Mouse (Mus musculus) liver, embryonic 11.5 days (tissue): ENCODE data around the gene Hist1h2an. TPM values are rescaled to one million over a fixed set of nuclear protein-coding genes. Genes with fewer than 3 reads are reported as not detected.
"Not testable (repeated sequence)": the region's sequence is repeated elsewhere in the genome, so short reads cannot be mapped to it uniquely, and the experiment has no call there.

ENCODE experiments used
- ATAC-seq: fragments of 200-750 bp; cut with Nextera tagmentation; replicated peaks from 2 replicates; pipeline ENCODE4 v1.8.0; 2017; ENCODE audit warnings: moderate number of reproducible peaks, mild to moderate bottlenecking, moderate TSS enrichment, moderate library complexity; ENCODE audit not compliant: low FRiP score
- DNase-seq: peaks from one replicate; pipeline ENCODE4 v3.0.0-alpha.2; 2017; ENCODE audit warnings: low spot score
- H3K27ac ChIP-seq: fragments of 300-500 bp; sonication (generic); 2 replicates; pipeline ENCODE4 v1.5.1; 2014; ENCODE audit warnings: mild to moderate bottlenecking, low read depth, low read length, control low read depth
- H3K27me3 ChIP-seq: fragments of 300-500 bp; sonication (generic); replicated peaks from 2 replicates; pipeline ENCODE4 v1.6.1; 2014; ENCODE audit warnings: low read length, mixed read lengths; ENCODE audit not compliant: control insufficient read depth, insufficient read depth
- H3K36me3 ChIP-seq: fragments of 300-500 bp; sonication (generic); 2 replicates; pipeline ENCODE4 v1.6.1; 2014; ENCODE audit warnings: mild to moderate bottlenecking, low read length, moderate library complexity, mixed read lengths; ENCODE audit not compliant: control insufficient read depth, insufficient read depth
- H3K4me1 ChIP-seq: fragments of 300-500 bp; sonication (generic); replicated peaks from 2 replicates; pipeline ENCODE4 v1.6.1; 2014; ENCODE audit warnings: low read length, mixed read lengths; ENCODE audit not compliant: control insufficient read depth, insufficient read depth
- H3K4me2 ChIP-seq: fragments of 300-500 bp; sonication (generic); 2 replicates; pipeline ENCODE4 v1.6.1; 2014; ENCODE audit warnings: mild to moderate bottlenecking, control low read depth, moderate library complexity
- H3K4me3 ChIP-seq: fragments of 300-500 bp; sonication (generic); 2 replicates; pipeline ENCODE4 v1.5.1; 2014; ENCODE audit warnings: low read depth, low read length, control low read depth
- H3K9ac ChIP-seq: fragments of 300-500 bp; sonication (generic); 2 replicates; pipeline ENCODE4 v1.6.1; 2014; ENCODE audit warnings: low read depth, low read length, control low read depth
- H3K9me3 ChIP-seq: fragments of 300-500 bp; sonication (generic); 2 replicates; pipeline ENCODE4 v1.6.1; 2016; ENCODE audit warnings: low read length, inconsistent platforms, mixed read lengths; ENCODE audit not compliant: control insufficient read depth
- WGBS: fragments of 180-500 bp; shearing (Covaris S2); extraction: QIAGEN DNeasy Blood & Tissue Kit; methylation state at CpG from one replicate; pipeline ENCODE4 v1.1.7; 2014; 5-methylcytosine and 5-hydroxymethylcytosine counted together
- microRNA-seq: library from miRNA; unstranded; fragments of <30 nt; microRNA quantifications from one replicate; pipeline ENCODE4, GENCODE M21; 2017; ENCODE audit warnings: borderline number of aligned reads
- polyA plus RNA-seq: library from polyadenylated mRNA; unstranded; fragments of >200 nt; fragmentation: Nextera tagmentation; extraction: Ambion mirVana; gene quantifications from 2 replicates; pipeline ENCODE4 v1.2.1, GENCODE M21; 2014

Hist1h2an gene
- polyA plus RNA-seq, 1 experiment from 2014 or later, result 12.6 TPM

DNA sequence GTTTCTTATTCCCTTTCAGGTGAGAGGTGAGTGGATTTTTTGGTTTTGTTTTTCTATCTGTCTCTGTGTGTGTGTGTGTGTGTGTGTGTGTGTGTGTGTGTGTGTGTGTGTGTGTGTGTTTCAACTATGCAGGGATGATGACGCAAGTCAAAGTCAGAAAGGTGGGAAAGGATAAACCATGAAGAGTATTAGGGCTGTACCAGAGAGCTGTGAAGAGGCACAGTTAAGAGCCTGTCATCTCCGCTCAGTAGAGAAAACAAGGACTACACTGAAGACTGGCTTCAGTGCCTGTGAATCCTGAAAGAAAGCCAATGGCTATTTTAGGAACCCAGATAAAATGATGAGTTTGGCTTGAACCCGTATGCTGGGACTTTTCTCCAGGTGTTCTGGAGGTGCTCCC, 35.2 kb downstream of the Hist1h2an start:
- H3K4me3 ChIP-seq, result peak overlapping the region; percentile 41
- H3K9me3 ChIP-seq, result no peaks in the 10 kb centered on the region
- peaks cover 11% of the 10 kb centered on the region for H3K4me1 ChIP-seq
- DNase-seq, result no peak
- no peaks in the 10 kb centered on the region for H3K36me3 ChIP-seq
- ATAC-seq, result no peak
- peak overlapping the region; percentile 61; the same call in 1 of the 2 replicates for H3K4me2 ChIP-seq
- 53% methylated on average over 3 of the region's 3 CpGs for WGBS
- H3K9ac ChIP-seq, result peak overlapping the region; percentile 66
- H3K27me3 ChIP-seq, result no peaks in the 10 kb centered on the region
- H3K27ac ChIP-seq, result peak overlapping the region; percentile 97

DNA sequence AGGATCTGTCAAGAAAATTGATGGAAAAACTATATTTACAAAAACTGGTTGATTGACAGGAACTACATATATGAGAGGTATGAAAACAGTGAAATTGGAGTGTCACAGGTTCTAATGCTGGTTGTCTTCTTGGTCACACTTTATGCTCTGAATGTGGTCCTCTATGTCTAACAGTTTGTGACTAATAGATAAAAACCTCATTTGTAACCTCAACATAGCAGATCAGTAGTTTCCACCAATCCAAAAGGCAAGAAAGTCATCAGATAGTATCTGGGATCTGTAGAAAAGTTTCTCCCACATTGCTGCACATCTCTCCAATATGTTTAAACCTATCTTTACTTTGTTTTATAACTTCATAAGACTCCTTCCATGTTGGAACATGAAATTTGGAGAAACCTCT, 35.6 kb downstream of the Hist1h2an start:
- H3K27ac ChIP-seq, result peak overlapping the region; percentile 97
- H3K36me3 ChIP-seq, result no peaks in the 10 kb centered on the region
- H3K9ac ChIP-seq, result peak overlapping the region; percentile 66
- no peak overlapping the region for H3K4me3 ChIP-seq
- peaks cover 11% of the 10 kb centered on the region for H3K4me1 ChIP-seq
- peak overlapping the region; percentile 22; the same call in 1 of the 2 replicates for H3K4me2 ChIP-seq
- no peaks in the 10 kb centered on the region for H3K27me3 ChIP-seq
- H3K9me3 ChIP-seq, result no peaks in the 10 kb centered on the region
- ATAC-seq (no peak), DNase-seq (no peak)

DNA sequence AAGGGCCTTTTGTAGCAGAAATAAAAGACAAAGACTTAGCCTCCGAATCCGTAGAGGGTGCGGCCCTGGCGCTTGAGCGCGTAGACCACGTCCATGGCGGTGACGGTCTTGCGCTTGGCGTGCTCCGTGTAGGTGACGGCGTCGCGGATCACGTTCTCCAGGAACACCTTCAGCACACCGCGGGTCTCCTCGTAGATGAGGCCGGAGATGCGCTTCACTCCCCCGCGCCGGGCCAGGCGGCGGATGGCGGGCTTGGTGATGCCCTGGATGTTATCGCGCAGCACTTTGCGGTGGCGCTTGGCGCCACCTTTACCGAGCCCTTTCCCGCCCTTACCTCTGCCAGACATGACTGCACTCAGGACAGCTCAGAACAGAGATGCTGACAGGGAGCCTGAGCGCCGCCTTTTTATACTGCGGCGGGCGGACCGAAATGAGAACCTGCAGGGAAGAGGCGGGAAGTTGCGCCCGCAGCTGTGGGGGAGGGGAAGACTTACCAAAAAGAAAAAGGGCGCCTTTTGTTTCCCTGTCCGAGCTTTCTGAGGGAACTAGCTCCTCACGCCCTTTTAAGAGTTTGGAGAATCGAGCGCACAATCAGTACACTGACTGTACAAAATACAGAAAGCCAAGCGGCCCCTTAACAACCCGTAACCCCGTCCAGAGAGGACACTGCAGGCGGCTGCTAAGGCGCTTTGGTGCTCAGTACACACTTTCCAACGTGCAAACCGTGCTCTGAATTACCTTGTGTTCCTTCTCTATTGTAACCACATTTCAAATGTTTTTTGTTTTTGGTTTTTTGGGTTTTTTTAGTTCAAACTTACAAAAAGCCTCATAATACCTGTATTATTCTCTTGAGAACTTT, 36.6 kb downstream of the Hist1h2an start, which contains the start of gene Hist1h4k:
TSS of gene Hist1h4k (minus strand) at position 347 of the 859 bp plus-strand sequence.
- WGBS, result under 1% methylated on average over 45 of the region's 56 CpGs
- H3K36me3 ChIP-seq, H3K9me3 ChIP-seq, H3K27me3 ChIP-seq: not testable (repeated sequence)
- Histone ChIP-seq H3K9ac (peak within 1 kb of the TSS; percentile 81), H3K4me1 (peaks cover 11% of the 10 kb centered on the region), H3K4me2 (peak within 1 kb of the TSS; percentile 83), H3K27ac (peak within 1 kb of the TSS; percentile 97), H3K4me3 (peak within 1 kb of the TSS; percentile 58)
- DNase-seq, result peak; percentile 98
- ATAC-seq, result peak; percentile 71

DNA sequence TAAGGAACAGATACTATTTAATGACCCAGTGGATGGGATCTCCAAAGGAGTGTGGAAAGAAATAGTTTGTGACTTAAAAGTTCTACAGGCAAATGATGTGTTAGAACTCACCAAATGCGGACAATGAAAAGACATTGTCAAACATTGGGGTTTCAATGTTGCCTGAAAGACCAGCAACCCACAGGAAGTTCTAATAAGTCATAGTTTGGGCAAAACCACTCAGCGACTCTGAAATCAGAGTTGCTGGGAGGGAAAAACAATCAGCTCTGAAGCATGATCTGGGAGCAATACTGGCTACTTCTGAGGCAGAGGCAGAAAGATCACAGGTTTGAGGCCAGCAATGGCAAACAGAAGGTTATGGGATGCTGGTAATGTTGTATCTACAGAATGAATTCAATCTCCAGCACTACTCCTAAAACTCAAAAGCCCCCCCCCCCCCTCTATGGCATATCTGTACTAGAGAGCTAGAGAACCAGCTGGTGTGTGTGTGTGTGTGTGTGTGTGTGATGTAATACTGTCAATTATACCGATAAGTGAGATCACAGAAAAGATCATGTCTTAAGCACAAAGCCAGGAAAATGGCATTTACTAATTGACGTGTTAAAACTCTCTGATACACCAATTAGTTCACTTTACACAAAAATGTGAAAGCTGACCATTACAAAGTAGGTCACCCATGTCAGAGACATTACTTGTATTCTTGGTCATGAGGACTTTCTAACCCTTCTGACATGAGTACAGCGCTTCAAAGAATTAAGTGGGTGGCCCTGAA, 37.4 kb downstream of the Hist1h2an start:
- peak; percentile 57 for DNase-seq
- Histone ChIP-seq H3K4me2 (peak overlapping the region; percentile 83), H3K27me3 (no peaks in the 10 kb centered on the region), H3K36me3 (no peaks in the 10 kb centered on the region), H3K9ac (peak overlapping the region; percentile 81), H3K9me3 (no peaks in the 10 kb centered on the region), H3K4me3 (peak overlapping the region; percentile 58), H3K4me1 (peaks cover 11% of the 10 kb centered on the region), H3K27ac (peak overlapping the region; percentile 97)
- 5% methylated on average over 5 of the region's 5 CpGs for WGBS
- ATAC-seq, result 0 out of 2 replicates have a peak, but pooled peaks have one; percentile 9

DNA sequence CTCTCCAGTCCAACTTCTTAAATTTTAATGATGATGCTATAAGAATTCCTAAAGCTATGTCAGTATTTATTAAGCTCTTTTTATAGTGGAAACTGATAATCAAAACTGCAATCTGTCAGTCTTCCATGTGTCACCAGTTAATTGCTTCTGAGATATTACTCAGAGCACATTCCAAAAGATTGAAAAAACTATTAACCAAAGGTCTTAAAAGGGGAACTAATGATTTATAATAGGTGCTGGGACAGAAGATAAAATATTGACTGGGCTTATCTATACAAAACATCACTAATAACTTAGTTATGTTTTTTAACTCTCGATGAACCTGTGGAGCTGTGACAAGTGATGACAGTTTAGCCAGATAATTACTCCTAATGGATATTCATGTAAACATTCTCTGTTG, 42.0 kb downstream of the Hist1h2an start:
- Histone ChIP-seq H3K27ac (no peak overlapping the region), H3K9ac (no peak overlapping the region), H3K4me3 (no peak overlapping the region), H3K36me3 (no peaks in the 10 kb centered on the region), H3K27me3 (no peaks in the 10 kb centered on the region), H3K4me1 (peaks cover 3% of the 10 kb centered on the region), H3K9me3 (no peaks in the 10 kb centered on the region), H3K4me2 (no peak overlapping the region)
- DNase-seq (no peak), ATAC-seq (no peak)
- 63% methylated on average over 1 of the region's 1 CpGs for WGBS

Small RNAs within 50 kb of the gene (microRNA-seq; reads per million reads assigned to microRNA genes)
- gene Gm19658 (not detected), gene Gm44346 (not detected), gene Gm44454 (4.6 reads per million, percentile 11 among the genes with 10 or more reads in this experiment), gene Gm44466 (not detected)

Other genes starting within 250 kb of the Hist1h2an start
- gene Olfr1366, start 244.4 kb downstream of the Hist1h2an start, polyA plus RNA-seq, result 0.05 and 0.08 TPM in 2 replicates
- gene Olfr1535, start 227.3 kb downstream of the Hist1h2an start, polyA plus RNA-seq, result not detected in 2 replicates
- not detected in 2 replicates for gene Olfr1364, start 205.5 kb downstream of the Hist1h2an start, polyA plus RNA-seq
- not detected in 2 replicates for gene Olfr1362, start 173.2 kb downstream of the Hist1h2an start, polyA plus RNA-seq
- gene Olfr11, start 144.7 kb downstream of the Hist1h2an start, polyA plus RNA-seq, result not detected in 2 replicates
- not detected in 2 replicates for gene Olfr1361, start 123.8 kb downstream of the Hist1h2an start, polyA plus RNA-seq
- not detected in 2 replicates for gene Olfr1360, start 109.8 kb downstream of the Hist1h2an start, polyA plus RNA-seq
- gene Olfr1359, start 89.1 kb downstream of the Hist1h2an start, polyA plus RNA-seq, result not detected in 2 replicates
- 1.1 and 1.6 TPM in 2 replicates for gene Hist1h2bl, start 71.1 kb downstream of the Hist1h2an start, polyA plus RNA-seq
- gene Hist1h2ai, start 70.8 kb downstream of the Hist1h2an start, polyA plus RNA-seq, result 6.2 and 10.1 TPM in 2 replicates
- 4.5 and 6.5 TPM in 2 replicates for gene Hist1h3h, start 69.6 kb downstream of the Hist1h2an start, polyA plus RNA-seq
- gene Hist1h2bm, start 65.2 kb downstream of the Hist1h2an start, polyA plus RNA-seq, result 4.2 and 5.1 TPM in 2 replicates
- gene Hist1h4j, start 52.2 kb downstream of the Hist1h2an start, polyA plus RNA-seq, result 0.80 and 1.1 TPM in 2 replicates
- gene Hist1h4k, start 36.7 kb downstream of the Hist1h2an start, polyA plus RNA-seq, result 2.4 and 5.1 TPM in 2 replicates
- gene Hist1h2ak, start 33.4 kb downstream of the Hist1h2an start, polyA plus RNA-seq, result 7.6 and 7.7 TPM in 2 replicates
- gene Hist1h2bn, start 33.1 kb downstream of the Hist1h2an start, polyA plus RNA-seq, result 1.9 and 2.0 TPM in 2 replicates
- gene Hist1h1b, start 6.6 kb downstream of the Hist1h2an start, polyA plus RNA-seq, result 19.0 and 20.4 TPM in 2 replicates
- gene Hist1h3i, start 3.8 kb downstream of the Hist1h2an start, polyA plus RNA-seq, result 194 and 232 TPM in 2 replicates
- 0.86 and 1.6 TPM in 2 replicates for gene Hist1h2bp, start 243 bp upstream of the Hist1h2an start, polyA plus RNA-seq
- gene Hist1h2bq, start 23.0 kb upstream of the Hist1h2an start, polyA plus RNA-seq, result 12.7 and 19.5 TPM in 2 replicates
- gene Hist1h2ao, start 23.2 kb upstream of the Hist1h2an start, polyA plus RNA-seq, result 2.2 TPM in 1 of 2 replicates, not detected in the other
- not detected in 2 replicates for gene Hist1h4m, start 24.5 kb upstream of the Hist1h2an start, polyA plus RNA-seq
- gene Hist1h4n, start 45.0 kb upstream of the Hist1h2an start, polyA plus RNA-seq, result 14.6 and 15.4 TPM in 2 replicates
- 4,759 and 5,033 TPM in 2 replicates for gene Hist1h2ap, start 46.3 kb upstream of the Hist1h2an start, polyA plus RNA-seq
- 12.6 and 19.7 TPM in 2 replicates for gene Hist1h2br, start 46.5 kb upstream of the Hist1h2an start, polyA plus RNA-seq
- gene Zfp184, start 157.9 kb upstream of the Hist1h2an start, polyA plus RNA-seq, result 5.1 and 5.9 TPM in 2 replicates
- gene Pom121l2, start 194.0 kb upstream of the Hist1h2an start, polyA plus RNA-seq, result not detected in 2 replicates
- 0.48 and 0.86 TPM in 2 replicates for gene Prss16, start 222.5 kb upstream of the Hist1h2an start, polyA plus RNA-seq
- 10.7 and 13.3 TPM in 2 replicates for gene Hist1h2ah, start 248.3 kb upstream of the Hist1h2an start, polyA plus RNA-seq
- gene Hist1h2bk, start 248.7 kb upstream of the Hist1h2an start, polyA plus RNA-seq, result 4.1 and 4.6 TPM in 2 replicates